Mouse (Mus musculus): Measurements from ENCODE around the gene Cxadr. TPM values are rescaled to one million over a fixed set of nuclear protein-coding genes. Genes with fewer than 3 reads are reported as not detected.

Gene Cxadr
- total and polyA plus RNA-seq, 3 experiments, result 13.8 to 43.8 (median 40.5) TPM

- DNase-seq, result no peak
- no peak overlapping the region for H3K9ac ChIP-seq (ENCODE audit: low read depth, low read length)
- no peak overlapping the region for H3K4me3 ChIP-seq
- no peaks in the 10 kb centered on the region for H3K27me3 ChIP-seq (ENCODE audit: control insufficient read depth, insufficient read depth, low read length)
- no peak overlapping the region for H3K27ac ChIP-seq
- intact Hi-C loops (cut with DNase I), result no loop called here
- no peaks in the 10 kb centered on the region for H3K4me1 ChIP-seq (ENCODE audit: control insufficient read depth, insufficient read depth, low read length)
- no peaks in the 10 kb centered on the region for H3K36me3 ChIP-seq (ENCODE audit: control insufficient read depth, insufficient read depth, low read length)
- no peaks in the 10 kb centered on the region for H3K79me2 ChIP-seq (replicated peaks; ENCODE audit: control insufficient read depth, insufficient read depth, low read length)
- WGBS, result 87% methylated on average over 5 of the region's 5 CpGs
- TF ChIP-seq CTCF (IDR thresholded peaks at IDR 0.05), result no peak
- TF ChIP-seq EP300 (IDR thresholded peaks at IDR 0.05; ENCODE audit: insufficient read depth, low read depth, low read length), result no peak
- TF ChIP-seq POLR2A (IDR thresholded peaks at IDR 0.05; ENCODE audit: insufficient read depth, low read depth, low read length), result no peak
These were observed 21.0 kb upstream of the Cxadr start for GRCm38 (mm10) chr16:78280093-78280881.

DNA sequence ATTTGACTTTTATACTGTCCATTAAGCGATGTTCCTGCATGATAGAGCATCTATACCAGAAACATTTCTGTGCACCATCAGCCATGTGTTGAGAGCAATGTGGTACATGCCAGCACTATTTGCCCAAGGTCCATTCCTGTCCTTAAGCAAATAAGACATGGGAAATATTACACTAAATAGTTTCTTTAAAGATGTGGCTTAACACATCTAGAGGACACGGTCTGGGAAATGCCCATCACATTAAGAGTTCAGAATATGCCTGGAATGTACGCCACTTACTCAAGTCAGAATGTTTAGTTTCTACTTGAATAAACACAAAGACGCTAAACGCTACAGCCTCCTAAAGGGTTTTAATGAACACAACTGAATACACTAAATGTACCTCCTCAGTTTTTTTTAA, 18.1 kb upstream of the Cxadr start:
- H3K79me2 ChIP-seq (replicated peaks; ENCODE audit: control insufficient read depth, insufficient read depth, low read length), result no peaks in the 10 kb centered on the region
- H3K4me3 ChIP-seq, result no peak overlapping the region
- H3K27ac ChIP-seq, result no peak overlapping the region
- intact Hi-C loops (cut with DNase I), result no loop called here
- no peaks in the 10 kb centered on the region for H3K4me1 ChIP-seq (ENCODE audit: control insufficient read depth, insufficient read depth, low read length)
- no peaks in the 10 kb centered on the region for H3K27me3 ChIP-seq (ENCODE audit: control insufficient read depth, insufficient read depth, low read length)
- H3K36me3 ChIP-seq (ENCODE audit: control insufficient read depth, insufficient read depth, low read length), result no peaks in the 10 kb centered on the region
- no peak overlapping the region for H3K9ac ChIP-seq (ENCODE audit: low read depth, low read length)
- 81% methylated on average over 5 of the region's 5 CpGs for WGBS
- no peak for DNase-seq
- no peak for TF ChIP-seq CTCF (IDR thresholded peaks at IDR 0.05)
- no peak for TF ChIP-seq POLR2A (IDR thresholded peaks at IDR 0.05; ENCODE audit: insufficient read depth, low read depth, low read length)
- TF ChIP-seq EP300 (IDR thresholded peaks at IDR 0.05; ENCODE audit: insufficient read depth, low read depth, low read length), result no peak

DNA sequence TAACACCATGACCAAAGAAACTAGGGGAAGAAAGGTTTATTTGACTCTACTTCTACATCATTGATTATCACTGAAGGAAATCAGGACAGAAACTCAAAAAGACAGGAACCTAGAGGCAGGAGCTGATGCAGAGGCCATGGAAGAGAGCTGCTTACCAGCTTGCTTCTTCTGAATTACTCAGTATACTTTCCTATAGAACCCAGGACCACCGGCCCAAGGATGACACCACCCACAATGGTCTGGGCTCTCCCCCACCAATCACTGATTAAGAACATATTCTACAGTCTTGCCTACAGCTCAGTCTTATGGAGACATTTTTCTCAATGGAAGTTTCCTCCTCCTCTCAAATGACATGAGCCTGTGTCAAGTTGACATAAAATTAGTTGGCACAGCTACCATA, 7.2 kb upstream of the Cxadr start:
- DNase-seq, result no peak
- no peaks in the 10 kb centered on the region for H3K27me3 ChIP-seq (ENCODE audit: control insufficient read depth, insufficient read depth, low read length)
- WGBS, result 91% methylated on average over 1 of the region's 1 CpGs
- TF ChIP-seq CTCF (IDR thresholded peaks at IDR 0.05) (no peak), POLR2A (IDR thresholded peaks at IDR 0.05; ENCODE audit: insufficient read depth, low read depth, low read length) (no peak), EP300 (IDR thresholded peaks at IDR 0.05; ENCODE audit: insufficient read depth, low read depth, low read length) (no peak)
- no peaks in the 10 kb centered on the region for H3K36me3 ChIP-seq (ENCODE audit: control insufficient read depth, insufficient read depth, low read length)
- no peak overlapping the region for H3K27ac ChIP-seq
- no peak overlapping the region for H3K9ac ChIP-seq (ENCODE audit: low read depth, low read length)
- H3K4me3 ChIP-seq, result no peak overlapping the region
- intact Hi-C loops (cut with DNase I), result no loop called here
- H3K79me2 ChIP-seq (replicated peaks; ENCODE audit: control insufficient read depth, insufficient read depth, low read length), result no peaks in the 10 kb centered on the region
- H3K4me1 ChIP-seq (ENCODE audit: control insufficient read depth, insufficient read depth, low read length), result no peaks in the 10 kb centered on the region

GRCm38 (mm10) chr16:78294606-78295275, 6.5 kb upstream of the Cxadr start:
- 48% methylated on average over 5 of the region's 5 CpGs for WGBS
- H3K4me1 ChIP-seq (ENCODE audit: control insufficient read depth, insufficient read depth, low read length), result no peaks in the 10 kb centered on the region
- no peaks in the 10 kb centered on the region for H3K79me2 ChIP-seq (replicated peaks; ENCODE audit: control insufficient read depth, insufficient read depth, low read length)
- H3K9ac ChIP-seq (ENCODE audit: low read depth, low read length), result no peak overlapping the region
- no peak for DNase-seq
- H3K27ac ChIP-seq, result no peak overlapping the region
- H3K36me3 ChIP-seq (ENCODE audit: control insufficient read depth, insufficient read depth, low read length), result no peaks in the 10 kb centered on the region
- TF ChIP-seq EP300 (IDR thresholded peaks at IDR 0.05; ENCODE audit: insufficient read depth, low read depth, low read length) (no peak), CTCF (IDR thresholded peaks at IDR 0.05) (no peak), POLR2A (IDR thresholded peaks at IDR 0.05; ENCODE audit: insufficient read depth, low read depth, low read length) (no peak)
- H3K27me3 ChIP-seq (ENCODE audit: control insufficient read depth, insufficient read depth, low read length), result no peaks in the 10 kb centered on the region
- H3K4me3 ChIP-seq, result no peak overlapping the region
- intact Hi-C loops (cut with DNase I), result no loop called here

GRCm38 (mm10) chr16:78295601-78296000, 5.7 kb upstream of the Cxadr start:
- no peak overlapping the region for H3K9ac ChIP-seq (ENCODE audit: low read depth, low read length)
- no peaks in the 10 kb centered on the region for H3K27me3 ChIP-seq (ENCODE audit: control insufficient read depth, insufficient read depth, low read length)
- no peak for TF ChIP-seq EP300 (IDR thresholded peaks at IDR 0.05; ENCODE audit: insufficient read depth, low read depth, low read length)
- no peak for TF ChIP-seq POLR2A (IDR thresholded peaks at IDR 0.05; ENCODE audit: insufficient read depth, low read depth, low read length)
- no peak for TF ChIP-seq CTCF (IDR thresholded peaks at IDR 0.05)
- H3K4me3 ChIP-seq, result no peak overlapping the region
- 51% methylated on average over 4 of the region's 4 CpGs for WGBS
- intact Hi-C loops (cut with DNase I), result no loop called here
- H3K36me3 ChIP-seq (ENCODE audit: control insufficient read depth, insufficient read depth, low read length), result no peaks in the 10 kb centered on the region
- DNase-seq, result no peak
- no peaks in the 10 kb centered on the region for H3K4me1 ChIP-seq (ENCODE audit: control insufficient read depth, insufficient read depth, low read length)
- H3K27ac ChIP-seq, result no peak overlapping the region
- no peaks in the 10 kb centered on the region for H3K79me2 ChIP-seq (replicated peaks; ENCODE audit: control insufficient read depth, insufficient read depth, low read length)

GRCm38 (mm10) chr16:78296114-78296513, 5.2 kb upstream of the Cxadr start:
- Histone ChIP-seq H3K4me3 (no peak overlapping the region), H3K27me3 (ENCODE audit: control insufficient read depth, insufficient read depth, low read length) (no peaks in the 10 kb centered on the region), H3K79me2 (replicated peaks; ENCODE audit: control insufficient read depth, insufficient read depth, low read length) (no peaks in the 10 kb centered on the region), H3K36me3 (ENCODE audit: control insufficient read depth, insufficient read depth, low read length) (no peaks in the 10 kb centered on the region), H3K27ac (no peak overlapping the region), H3K9ac (ENCODE audit: low read depth, low read length) (no peak overlapping the region), H3K4me1 (ENCODE audit: control insufficient read depth, insufficient read depth, low read length) (no peaks in the 10 kb centered on the region)
- TF ChIP-seq POLR2A (IDR thresholded peaks at IDR 0.05; ENCODE audit: insufficient read depth, low read depth, low read length) (no peak), CTCF (IDR thresholded peaks at IDR 0.05) (no peak), EP300 (IDR thresholded peaks at IDR 0.05; ENCODE audit: insufficient read depth, low read depth, low read length) (no peak)
- DNase-seq, result no peak
- intact Hi-C loops (cut with DNase I), result no loop called here
- 84% methylated on average over 9 of the region's 9 CpGs for WGBS

Data from heart, adult 2 months (tissue).